Mouse (Mus musculus) E14TG2a.4 (cell line): ENCODE data around the gene Map2k7.

Source experiments
- H3K27me3 ChIP-seq: 2 replicates; pipeline ENCODE4 v1.6.1; 2014; ENCODE audit warnings: low read length, control low read depth; ENCODE audit not compliant: insufficient read depth
- H3K36me3 ChIP-seq: 2 replicates; pipeline ENCODE4 v1.6.1; 2014; ENCODE audit warnings: low read length, control low read depth; ENCODE audit not compliant: insufficient read depth
- H3K4me1 ChIP-seq: replicated peaks from 2 replicates; pipeline ENCODE4 v1.6.1; 2014; ENCODE audit warnings: low read depth, low read length, control low read depth
- H3K4me3 ChIP-seq: replicated peaks from 2 replicates; pipeline ENCODE4 v1.5.1; 2014; ENCODE audit warnings: mild to moderate bottlenecking, low read length
- H3K9me3 ChIP-seq: 2 replicates; pipeline ENCODE4 v1.6.1; 2014; ENCODE audit warnings: low read length, control low read depth
- CTCF ChIP-seq: conservative IDR thresholded peaks from 2 replicates; pipeline ENCODE4 v1.5.1; 2014; ENCODE audit warnings: low read length
- NANOG ChIP-seq: IDR thresholded peaks from 2 replicates; pipeline ENCODE4 v1.6.1; 2014; ENCODE audit warnings: borderline replicate concordance, low read length, mixed read lengths
- POU5F1 ChIP-seq: IDR thresholded peaks from 2 replicates; pipeline ENCODE4 v1.6.1; 2014; ENCODE audit warnings: low read length, borderline replicate concordance

Gene Map2k7

GRCm38 (mm10) chr8:4259125-4259804 lies 20.7 kb downstream of the Map2k7 start, which contains the start of gene Ctxn1:
TSS of gene Ctxn1 (minus strand) at chr8:4259274.
- Histone ChIP-seq H3K4me3 (peak within 1 kb of the TSS; percentile 84), H3K4me1 (peaks cover 33% of the 10 kb centered on the region), H3K9me3 (no peaks in the 10 kb centered on the region), H3K36me3 (peaks cover 87% of the 10 kb centered on the region), H3K27me3 (no peaks in the 10 kb centered on the region)
- no peak for TF ChIP-seq CTCF
- no peak for TF ChIP-seq POU5F1
- no peak for TF ChIP-seq NANOG

GRCm38 (mm10) chr8:4259805-4260170 lies 21.2 kb downstream of the Map2k7 start:
- TF ChIP-seq NANOG (no peak), POU5F1 (no peak), CTCF (no peak)
- no peaks in the 10 kb centered on the region for H3K27me3 ChIP-seq
- H3K36me3 ChIP-seq, result peaks cover 87% of the 10 kb centered on the region
- H3K4me3 ChIP-seq, result 0 out of 2 replicates have a peak overlapping the region, but pooled peaks have one; percentile 13
- no peaks in the 10 kb centered on the region for H3K9me3 ChIP-seq
- peaks cover 31% of the 10 kb centered on the region for H3K4me1 ChIP-seq

GRCm38 (mm10) chr8:4263105-4263791 lies 24.7 kb downstream of the Map2k7 start:
- no peak for TF ChIP-seq NANOG

GRCm38 (mm10) chr8:4265160-4265914 lies 26.8 kb downstream of the Map2k7 start:
- Histone ChIP-seq H3K36me3 (peaks cover 100% of the 10 kb centered on the region), H3K27me3 (no peaks in the 10 kb centered on the region), H3K9me3 (no peaks in the 10 kb centered on the region), H3K4me3 (no peak overlapping the region), H3K4me1 (peaks cover 30% of the 10 kb centered on the region)
- TF ChIP-seq POU5F1 (no peak), NANOG (no peak)

More at GRCm38 (mm10) chr8:4263105-4263791, 24.7 kb downstream of the Map2k7 start:
- no peak overlapping the region for H3K4me3 ChIP-seq
- H3K4me1 ChIP-seq, result peaks cover 42% of the 10 kb centered on the region
- no peaks in the 10 kb centered on the region for H3K9me3 ChIP-seq
- H3K27me3 ChIP-seq, result no peaks in the 10 kb centered on the region
- peaks cover 90% of the 10 kb centered on the region for H3K36me3 ChIP-seq

- Histone ChIP-seq H3K9me3 (no peaks in the 10 kb centered on the region), H3K4me1 (peaks cover 25% of the 10 kb centered on the region), H3K27me3 (no peaks in the 10 kb centered on the region), H3K4me3 (no peak overlapping the region), H3K36me3 (peaks cover 87% of the 10 kb centered on the region)
- peak; percentile 61 for TF ChIP-seq CTCF
- no peak for TF ChIP-seq POU5F1
- no peak for TF ChIP-seq NANOG
These were observed 29.1 kb downstream of the Map2k7 start for GRCm38 (mm10) chr8:4267627-4268026.

GRCm38 (mm10) chr8:4269609-4270008 lies 31.1 kb downstream of the Map2k7 start:
- no peaks in the 10 kb centered on the region for H3K27me3 ChIP-seq
- H3K36me3 ChIP-seq, result peaks cover 86% of the 10 kb centered on the region
- TF ChIP-seq NANOG (no peak), CTCF (no peak), POU5F1 (no peak)
- H3K9me3 ChIP-seq, result no peaks in the 10 kb centered on the region
- no peak overlapping the region for H3K4me3 ChIP-seq
- peaks cover 38% of the 10 kb centered on the region for H3K4me1 ChIP-seq

GRCm38 (mm10) chr8:4275275-4276110 lies 37.0 kb downstream of the Map2k7 start, which contains the start of gene Timm44:
TSS of gene Timm44 (minus strand) at chr8:4275913.
- Histone ChIP-seq H3K27me3 (no peaks in the 10 kb centered on the region), H3K4me1 (peaks cover 23% of the 10 kb centered on the region), H3K36me3 (peaks cover 27% of the 10 kb centered on the region), H3K9me3 (no peaks in the 10 kb centered on the region), H3K4me3 (peak within 1 kb of the TSS; percentile 98)
- TF ChIP-seq NANOG (no peak), CTCF (no peak), POU5F1 (no peak)

GRCm38 (mm10) chr8:4276111-4276465 lies 37.5 kb downstream of the Map2k7 start:
- Histone ChIP-seq H3K4me1 (peaks cover 23% of the 10 kb centered on the region), H3K4me3 (peak overlapping the region; percentile 98), H3K36me3 (peaks cover 26% of the 10 kb centered on the region), H3K9me3 (no peaks in the 10 kb centered on the region), H3K27me3 (no peaks in the 10 kb centered on the region)
- TF ChIP-seq POU5F1 (no peak), NANOG (no peak), CTCF (no peak)
